Mouse (Mus musculus) embryonic facial prominence, embryonic 10.5 days (tissue): Measurements from ENCODE around the gene Tnfsf13. TPM values are rescaled to one million over a fixed set of nuclear protein-coding genes. Genes with fewer than 3 reads are reported as not detected.
A peak's percentile ranks its signal among the peaks of the same experiment; 100 is the strongest.

Experiments
- DNase-seq: peaks from one replicate; pipeline ENCODE4 v3.0.0-alpha.2; 2017; ENCODE audit warnings: low spot score
- H3K27ac ChIP-seq: fragments of 300-500 bp; sonication (generic); replicated peaks from 2 replicates; pipeline ENCODE4 v1.5.1; 2016; ENCODE audit warnings: mild to moderate bottlenecking
- H3K27me3 ChIP-seq: fragments of 300-500 bp; sonication (generic); replicated peaks from 2 replicates; pipeline ENCODE4 v1.6.1; 2016; ENCODE audit warnings: low read depth, mild to moderate bottlenecking; ENCODE audit not compliant: poor library complexity, severe bottlenecking
- H3K36me3 ChIP-seq: fragments of 300-500 bp; sonication (generic); replicated peaks from 2 replicates; pipeline ENCODE4 v1.6.1; 2016; ENCODE audit warnings: mild to moderate bottlenecking, moderate library complexity
- H3K4me1 ChIP-seq: fragments of 300-500 bp; sonication (generic); 2 replicates; pipeline ENCODE4 v1.6.1; 2016
- H3K4me3 ChIP-seq: fragments of 300-500 bp; sonication (generic); 2 replicates; pipeline ENCODE4 v1.5.1; 2016; ENCODE audit warnings: mild to moderate bottlenecking, moderate library complexity
- H3K9me3 ChIP-seq: fragments of 300-500 bp; sonication (generic); 2 replicates; pipeline ENCODE4 v1.6.1; 2016; ENCODE audit warnings: mild to moderate bottlenecking
- WGBS: fragments of 180-500 bp; shearing (Covaris S2); methylation state at CpG from one replicate; pipeline ENCODE4 v1.1.7; 2016; 5-methylcytosine and 5-hydroxymethylcytosine counted together
- microRNA counts: library from miRNA; unstranded; fragments of <30 nt; microRNA quantifications from one replicate; lab custom pipeline; 2017
- microRNA-seq: library from miRNA; unstranded; fragments of <30 nt; microRNA quantifications from one replicate; pipeline ENCODE4, GENCODE M21; 2017
- polyA plus RNA-seq: library from polyadenylated mRNA; unstranded; fragments of >200 nt; fragmentation: Nextera tagmentation; extraction: Ambion mirVana; gene quantifications from 2 replicates; pipeline ENCODE4 v1.2.1, GENCODE M21; 2016

Gene Tnfsf13
- polyA plus RNA-seq, 1 experiment from 2014 or later, result not detected

- WGBS, result 81% methylated on average over 10 of the region's 10 CpGs
- peaks cover 80% of the 10 kb centered on the region for H3K36me3 ChIP-seq
- H3K4me3 ChIP-seq, result peak overlapping the region; percentile 11; the same call in 1 of the 2 replicates
- DNase-seq, result peak; percentile 66
- H3K27me3 ChIP-seq, result no peaks in the 10 kb centered on the region
- peak overlapping the region; percentile 55 for H3K27ac ChIP-seq
- H3K9me3 ChIP-seq, result no peaks in the 10 kb centered on the region
- peaks cover 50% of the 10 kb centered on the region for H3K4me1 ChIP-seq
Measured at GRCm38 (mm10) chr11:69656617-69657461, 28.7 kb downstream of the Tnfsf13 start.

GRCm38 (mm10) chr11:69656065-69656455 lies 29.5 kb downstream of the Tnfsf13 start:
- Histone ChIP-seq H3K27me3 (no peaks in the 10 kb centered on the region), H3K36me3 (peaks cover 88% of the 10 kb centered on the region), H3K4me1 (peaks cover 42% of the 10 kb centered on the region), H3K4me3 (0 out of 2 replicates have a peak overlapping the region, but pooled peaks have one; percentile 32), H3K27ac (0 out of 2 replicates have a peak overlapping the region, but pooled peaks have one; percentile 7), H3K9me3 (no peaks in the 10 kb centered on the region)
- WGBS, result 68% methylated on average over 5 of the region's 5 CpGs
- DNase-seq, result no peak

GRCm38 (mm10) chr11:69655264-69656064 lies 30.1 kb downstream of the Tnfsf13 start, which contains the start of gene Sox15:
Sox15 (plus strand) TSS chr11:69655314.
- peak within 1 kb of the TSS; percentile 71 for H3K27ac ChIP-seq
- peaks cover 39% of the 10 kb centered on the region for H3K4me1 ChIP-seq
- peak; percentile 83 for DNase-seq
- H3K9me3 ChIP-seq, result no peaks in the 10 kb centered on the region
- whole genome bisulfite sequencing, result 22% methylated on average over 34 of the region's 34 CpGs
- H3K36me3 ChIP-seq, result peaks cover 94% of the 10 kb centered on the region
- H3K4me3 ChIP-seq, result peak within 1 kb of the TSS; percentile 32
- no peaks in the 10 kb centered on the region for H3K27me3 ChIP-seq

- Histone ChIP-seq H3K4me1 (peaks cover 39% of the 10 kb centered on the region), H3K9me3 (no peaks in the 10 kb centered on the region), H3K36me3 (peaks cover 94% of the 10 kb centered on the region), H3K27me3 (no peaks in the 10 kb centered on the region), H3K4me3 (peak overlapping the region; percentile 19), H3K27ac (peak overlapping the region; percentile 71; the same call in 1 of the 2 replicates)
- peak; percentile 29 for DNase-seq
- whole genome bisulfite sequencing, result 39% methylated on average over 9 of the region's 9 CpGs
Measured at GRCm38 (mm10) chr11:69654760-69655159, 30.8 kb downstream of the Tnfsf13 start.

- H3K4me3 ChIP-seq, result no peak overlapping the region
- peaks cover 94% of the 10 kb centered on the region for H3K36me3 ChIP-seq
- H3K27me3 ChIP-seq, result no peaks in the 10 kb centered on the region
- no peaks in the 10 kb centered on the region for H3K9me3 ChIP-seq
- no peak for DNase-seq
- 73% methylated on average over 5 of the region's 5 CpGs for WGBS
- peaks cover 39% of the 10 kb centered on the region for H3K4me1 ChIP-seq
- no peak overlapping the region for H3K27ac ChIP-seq
Measured at GRCm38 (mm10) chr11:69653399-69653798, 32.2 kb downstream of the Tnfsf13 start.

GRCm38 (mm10) chr11:69645860-69646259 lies 39.7 kb downstream of the Tnfsf13 start:
- no peak for DNase-seq
- no peak overlapping the region for H3K27ac ChIP-seq
- peaks cover 99% of the 10 kb centered on the region for H3K36me3 ChIP-seq
- H3K4me3 ChIP-seq, result no peak overlapping the region
- H3K9me3 ChIP-seq, result no peaks in the 10 kb centered on the region
- 97% methylated on average over 5 of the region's 5 CpGs for WGBS
- no peaks in the 10 kb centered on the region for H3K4me1 ChIP-seq
- H3K27me3 ChIP-seq, result no peaks in the 10 kb centered on the region

GRCm38 (mm10) chr11:69635471-69635870 lies 50.1 kb downstream of the Tnfsf13 start:
- Histone ChIP-seq H3K36me3 (peaks cover 62% of the 10 kb centered on the region), H3K27ac (no peak overlapping the region)

GRCm38 (mm10) chr11:69633128-69633866 lies 52.3 kb downstream of the Tnfsf13 start:
- DNase-seq, result no peak

More at GRCm38 (mm10) chr11:69635471-69635870, 50.1 kb downstream of the Tnfsf13 start:
- no peaks in the 10 kb centered on the region for H3K27me3 ChIP-seq
- no peaks in the 10 kb centered on the region for H3K9me3 ChIP-seq
- H3K4me3 ChIP-seq, result peak overlapping the region; percentile 21; the same call in 1 of the 2 replicates
- peaks cover 28% of the 10 kb centered on the region for H3K4me1 ChIP-seq
- WGBS, result 94% methylated on average over 3 of the region's 3 CpGs
- DNase-seq, result no peak

More at GRCm38 (mm10) chr11:69633128-69633866, 52.3 kb downstream of the Tnfsf13 start:
- Histone ChIP-seq H3K4me3 (peak overlapping the region; percentile 99), H3K27me3 (no peaks in the 10 kb centered on the region), H3K9me3 (no peaks in the 10 kb centered on the region), H3K27ac (peak overlapping the region; percentile 98), H3K36me3 (peaks cover 40% of the 10 kb centered on the region), H3K4me1 (peaks cover 28% of the 10 kb centered on the region)
- WGBS, result under 1% methylated on average over 50 of the region's 50 CpGs

MicroRNAs encoded within 50 kb of the gene (microRNA counts, 519-probe panel; counts per million panel counts)
- 188 counts per million, percentile 57 among the panel's probes with 10 or more counts for microRNA mmu-miR-1934 (lab: Ali Mortazavi, UCI)
- microRNA mmu-miR-467f (lab: Ali Mortazavi, UCI), result 3,508 counts per million, percentile 72 among the panel's probes with 10 or more counts

Small RNAs within 50 kb of the gene (microRNA-seq; reads per million reads assigned to microRNA genes)
- gene Mir1934, result 4.3 reads per million, percentile 10 among the genes with 10 or more reads in this experiment
- not detected for gene Mir467f

Other genes starting within 250 kb of the Tnfsf13 start
- gene Dnah2, start 136.7 kb downstream of the Tnfsf13 start, polyA plus RNA-seq, result 1.3 and 1.4 TPM in 2 replicates
- gene Efnb3, start 125.6 kb downstream of the Tnfsf13 start, polyA plus RNA-seq, result 29.5 and 29.8 TPM in 2 replicates
- 41.6 and 43.5 TPM in 2 replicates for gene Wrap53, start 105.5 kb downstream of the Tnfsf13 start, polyA plus RNA-seq
- 219 and 225 TPM in 2 replicates for gene Trp53, start 105.4 kb downstream of the Tnfsf13 start, polyA plus RNA-seq
- gene Atp1b2, start 79.8 kb downstream of the Tnfsf13 start, polyA plus RNA-seq, result 3.2 TPM in 2 replicates
- gene Shbg, start 67.9 kb downstream of the Tnfsf13 start, polyA plus RNA-seq, result not detected in 2 replicates
- gene Sat2, start 63.8 kb downstream of the Tnfsf13 start, polyA plus RNA-seq, result 16.0 TPM in 2 replicates
- gene Fxr2, start 52.8 kb downstream of the Tnfsf13 start, polyA plus RNA-seq, result 45.2 and 45.5 TPM in 2 replicates
- gene Sox15, start 30.5 kb downstream of the Tnfsf13 start, polyA plus RNA-seq, result 0.17 TPM in 1 of 2 replicates, not detected in the other
- gene Mpdu1, start 23.1 kb downstream of the Tnfsf13 start, polyA plus RNA-seq, result 64.9 and 67.2 TPM in 2 replicates
- 5.3 and 7.3 TPM in 2 replicates for gene Cd68, start 19.6 kb downstream of the Tnfsf13 start, polyA plus RNA-seq
- 780 and 781 TPM in 2 replicates for gene Eif4a1, start 13.4 kb downstream of the Tnfsf13 start, polyA plus RNA-seq
- 136 and 141 TPM in 2 replicates for gene Senp3, start 3.7 kb downstream of the Tnfsf13 start, polyA plus RNA-seq
- 1.2 and 2.2 TPM in 2 replicates for gene Tnfsf12, start 10.1 kb upstream of the Tnfsf13 start, polyA plus RNA-seq
- gene Tnfsfm13, start 10.3 kb upstream of the Tnfsf13 start, polyA plus RNA-seq, result 0.88 and 1.3 TPM in 2 replicates
- 31.3 and 34.9 TPM in 2 replicates for gene Polr2a, start 72.9 kb upstream of the Tnfsf13 start, polyA plus RNA-seq
- gene Slc35g3, start 76.2 kb upstream of the Tnfsf13 start, polyA plus RNA-seq, result 0.12 TPM in 1 of 2 replicates, not detected in the other
- 0.55 and 1.0 TPM in 2 replicates for gene Zbtb4, start 80.1 kb upstream of the Tnfsf13 start, polyA plus RNA-seq
- 1.4 and 2.3 TPM in 2 replicates for gene Chrnb1, start 110.2 kb upstream of the Tnfsf13 start, polyA plus RNA-seq
- gene Fgf11, start 116.1 kb upstream of the Tnfsf13 start, polyA plus RNA-seq, result 0.91 and 0.93 TPM in 2 replicates
- gene Tmem102, start 119.8 kb upstream of the Tnfsf13 start, polyA plus RNA-seq, result 2.1 and 2.7 TPM in 2 replicates
- gene Gm39566, start 129.5 kb upstream of the Tnfsf13 start, polyA plus RNA-seq, result not detected in 2 replicates
- not detected in 2 replicates for gene Spem2, start 132.7 kb upstream of the Tnfsf13 start, polyA plus RNA-seq
- 0.14 TPM in 1 of 2 replicates, not detected in the other for gene Spem1, start 136.4 kb upstream of the Tnfsf13 start, polyA plus RNA-seq
- gene Nlgn2, start 152.0 kb upstream of the Tnfsf13 start, polyA plus RNA-seq, result 4.7 and 5.4 TPM in 2 replicates
- gene Tmem256, start 152.7 kb upstream of the Tnfsf13 start, polyA plus RNA-seq, result 321 and 340 TPM in 2 replicates
- gene Plscr3, start 160.6 kb upstream of the Tnfsf13 start, polyA plus RNA-seq, result 106 and 111 TPM in 2 replicates
- gene Tnk1, start 172.9 kb upstream of the Tnfsf13 start, polyA plus RNA-seq, result 2.3 and 3.1 TPM in 2 replicates
- 0.31 TPM in 1 of 2 replicates, not detected in the other for gene Tmem95, start 192.2 kb upstream of the Tnfsf13 start, polyA plus RNA-seq
- gene Kctd11, start 195.6 kb upstream of the Tnfsf13 start, polyA plus RNA-seq, result 6.8 and 7.0 TPM in 2 replicates
- 1.3 and 1.5 TPM in 2 replicates for gene Acap1, start 209.8 kb upstream of the Tnfsf13 start, polyA plus RNA-seq
- gene 2810408A11Rik, start 215.2 kb upstream of the Tnfsf13 start, polyA plus RNA-seq, result 14.7 and 14.8 TPM in 2 replicates
- gene Neurl4, start 215.3 kb upstream of the Tnfsf13 start, polyA plus RNA-seq, result 10.9 and 11.1 TPM in 2 replicates
- gene Gps2, start 228.1 kb upstream of the Tnfsf13 start, polyA plus RNA-seq, result 87.6 and 89.1 TPM in 2 replicates
- gene Eif5a, start 236.2 kb upstream of the Tnfsf13 start, polyA plus RNA-seq, result 2,818 and 3,035 TPM in 2 replicates